Mouse (Mus musculus) ES-E14 (cell line): ENCODE measurements around the gene Wnt3a.

Source experiments
- CHD2 ChIP-seq: IDR thresholded peaks from 2 replicates; pipeline ENCODE4 v1.6.1; 2014; ENCODE audit warnings: mild to moderate bottlenecking, low read depth, low read length, inconsistent platforms
- HCFC1 ChIP-seq: IDR thresholded peaks from 2 replicates; pipeline ENCODE4 v1.6.1; 2012; ENCODE audit warnings: low read length, inconsistent platforms, borderline replicate concordance; ENCODE audit not compliant: insufficient read depth
- MAFK ChIP-seq: IDR thresholded peaks from 2 replicates; pipeline ENCODE4 v1.6.1; 2014; ENCODE audit warnings: mild to moderate bottlenecking, low read depth, low read length, inconsistent platforms; ENCODE audit not compliant: insufficient read depth
- ZC3H11A ChIP-seq: IDR thresholded peaks from 2 replicates; pipeline ENCODE4 v1.6.1; 2012; ENCODE audit warnings: low read depth, mild to moderate bottlenecking, inconsistent platforms, low read length, borderline replicate concordance
- ZNF384 ChIP-seq: IDR thresholded peaks from 2 replicates; pipeline ENCODE4 v1.6.1; 2012; ENCODE audit warnings: low read depth, low read length, inconsistent platforms

- no peak for TF ChIP-seq ZC3H11A
- TF ChIP-seq MAFK = no peak
- no peak for TF ChIP-seq HCFC1
- no peak for TF ChIP-seq CHD2
- no peak for TF ChIP-seq ZNF384
Observed at GRCm38 (mm10) chr11:59308164-59308542, 17.6 kb upstream of the Wnt3a start.
